Mouse (Mus musculus): ENCODE results near the gene Fam102a. TPM values are rescaled to one million over a fixed set of nuclear protein-coding genes. Genes with fewer than 3 reads are reported as not detected.
A peak's percentile ranks its signal among the peaks of the same experiment; 100 is the strongest.
"Not testable (repeated sequence)": the region's sequence is repeated elsewhere in the genome, so short reads cannot be mapped to it uniquely, and the experiment has no call there.

The Fam102a gene
- 18.4 and 19.9 TPM in 2 replicates for polyA plus RNA-seq (2014; fragmentation: Nextera tagmentation; extraction: Ambion mirVana)

GRCm38 (mm10) chr2:32534733-32535471 is at the start of gene Fam102a:
Fam102a (plus strand) TSS chr2:32535332.
- H3K9me3 ChIP-seq (ENCODE audit: low read depth, low read length): no peaks in the 10 kb centered on the region
- DNase-seq: peak; percentile 99
- H3K27me3 ChIP-seq (ENCODE audit: insufficient read depth, low read length): no peaks in the 10 kb centered on the region
- peak within 1 kb of the TSS; percentile 91 for H3K4me3 ChIP-seq (ENCODE audit: low read depth, low read length)
- H3K27ac ChIP-seq (ENCODE audit: low read depth): peak within 1 kb of the TSS; percentile 99
- peak within 1 kb of the TSS; percentile 89 for H3K9ac ChIP-seq
- ATAC-seq (ENCODE audit: insufficient read depth): peak; percentile 94
- peaks cover 28% of the 10 kb centered on the region for H3K4me1 ChIP-seq (ENCODE audit: insufficient read depth)
- H3K4me2 ChIP-seq: peak within 1 kb of the TSS; percentile 92
- H3K36me3 ChIP-seq (ENCODE audit: insufficient read depth): no peaks in the 10 kb centered on the region
- under 1% methylated on average over 67 of the region's 67 CpGs for whole genome bisulfite sequencing
- no peak for TF ChIP-seq CTCF (IDR thresholded peaks at IDR 0.05; ENCODE audit: low read depth)

GRCm38 (mm10) chr2:32485751-32486150 is 49.4 kb upstream of the Fam102a start:
- H3K4me2 ChIP-seq: no peak overlapping the region
- H3K9me3 ChIP-seq (ENCODE audit: low read depth, low read length): no peaks in the 10 kb centered on the region
- no peak overlapping the region for H3K4me3 ChIP-seq (ENCODE audit: low read depth, low read length)
- no peaks in the 10 kb centered on the region for H3K36me3 ChIP-seq (ENCODE audit: insufficient read depth)
- H3K4me1 ChIP-seq (ENCODE audit: insufficient read depth): no peaks in the 10 kb centered on the region
- 65% methylated on average over 4 of the region's 4 CpGs for WGBS
- no peak overlapping the region for H3K27ac ChIP-seq (ENCODE audit: low read depth)
- no peak overlapping the region for H3K9ac ChIP-seq
- TF ChIP-seq CTCF (IDR thresholded peaks at IDR 0.05; ENCODE audit: low read depth): no peak
- ATAC-seq (ENCODE audit: insufficient read depth) (no peak), DNase-seq (no peak)
- no peaks in the 10 kb centered on the region for H3K27me3 ChIP-seq (ENCODE audit: insufficient read depth, low read length)

- TF ChIP-seq CTCF (IDR thresholded peaks at IDR 0.05; ENCODE audit: low read depth): no peak
- Histone ChIP-seq H3K4me2 (no peak overlapping the region), H3K9ac (no peak overlapping the region), H3K9me3 (ENCODE audit: low read depth, low read length) (no peaks in the 10 kb centered on the region), H3K4me1 (ENCODE audit: insufficient read depth) (no peaks in the 10 kb centered on the region), H3K27me3 (ENCODE audit: insufficient read depth, low read length) (no peaks in the 10 kb centered on the region), H3K36me3 (ENCODE audit: insufficient read depth) (no peaks in the 10 kb centered on the region), H3K27ac (ENCODE audit: low read depth) (no peak overlapping the region), H3K4me3 (ENCODE audit: low read depth, low read length) (no peak overlapping the region)
- WGBS: 83% methylated on average over 9 of the region's 9 CpGs
- ATAC-seq (ENCODE audit: insufficient read depth) (no peak), DNase-seq (no peak)
Observed at GRCm38 (mm10) chr2:32486155-32486554, 49.0 kb upstream of the Fam102a start.

GRCm38 (mm10) chr2:32487124-32487623 is 48.0 kb upstream of the Fam102a start:
- H3K4me3 ChIP-seq (ENCODE audit: low read depth, low read length): no peak overlapping the region
- no peaks in the 10 kb centered on the region for H3K4me1 ChIP-seq (ENCODE audit: insufficient read depth)
- H3K27me3 ChIP-seq (ENCODE audit: insufficient read depth, low read length): no peaks in the 10 kb centered on the region
- no peak overlapping the region for H3K4me2 ChIP-seq
- H3K9me3 ChIP-seq (ENCODE audit: low read depth, low read length): no peaks in the 10 kb centered on the region
- no peaks in the 10 kb centered on the region for H3K36me3 ChIP-seq (ENCODE audit: insufficient read depth)
- 3% methylated on average over 6 of the region's 6 CpGs for WGBS
- no peak overlapping the region for H3K9ac ChIP-seq
- ATAC-seq (ENCODE audit: insufficient read depth) (peak; percentile 27; the same call in 1 of the 2 replicates), DNase-seq (peak; percentile 97)
- TF ChIP-seq CTCF (IDR thresholded peaks at IDR 0.05; ENCODE audit: low read depth): peak; percentile 89
- no peak overlapping the region for H3K27ac ChIP-seq (ENCODE audit: low read depth)

GRCm38 (mm10) chr2:32488679-32489078 is 46.5 kb upstream of the Fam102a start:
- ATAC-seq (ENCODE audit: insufficient read depth): peak; percentile 50; the same call in 1 of the 2 replicates
- peak; percentile 93 for TF ChIP-seq CTCF (IDR thresholded peaks at IDR 0.05; ENCODE audit: low read depth)
- H3K4me3 ChIP-seq (ENCODE audit: low read depth, low read length): no peak overlapping the region
- no peak overlapping the region for H3K4me2 ChIP-seq
- 1% methylated on average over 5 of the region's 5 CpGs for WGBS
- no peaks in the 10 kb centered on the region for H3K9me3 ChIP-seq (ENCODE audit: low read depth, low read length)
- H3K27ac ChIP-seq (ENCODE audit: low read depth): no peak overlapping the region
- peak; percentile 96 for DNase-seq
- H3K27me3 ChIP-seq (ENCODE audit: insufficient read depth, low read length): no peaks in the 10 kb centered on the region
- no peaks in the 10 kb centered on the region for H3K4me1 ChIP-seq (ENCODE audit: insufficient read depth)
- H3K9ac ChIP-seq: no peak overlapping the region
- H3K36me3 ChIP-seq (ENCODE audit: insufficient read depth): no peaks in the 10 kb centered on the region

GRCm38 (mm10) chr2:32490730-32491129 is 44.4 kb upstream of the Fam102a start:
- H3K9ac ChIP-seq; H3K36me3 ChIP-seq (ENCODE audit: insufficient read depth); DNase-seq; H3K4me2 ChIP-seq; H3K4me1 ChIP-seq (ENCODE audit: insufficient read depth); H3K4me3 ChIP-seq (ENCODE audit: low read depth, low read length); H3K27me3 ChIP-seq (ENCODE audit: insufficient read depth, low read length); ATAC-seq (ENCODE audit: insufficient read depth); H3K27ac ChIP-seq (ENCODE audit: low read depth); H3K9me3 ChIP-seq (ENCODE audit: low read depth, low read length): not testable (repeated sequence)

GRCm38 (mm10) chr2:32492661-32493060 is 42.5 kb upstream of the Fam102a start:
- no peak overlapping the region for H3K4me2 ChIP-seq
- no peak overlapping the region for H3K27ac ChIP-seq (ENCODE audit: low read depth)
- no peak overlapping the region for H3K9ac ChIP-seq
- no peaks in the 10 kb centered on the region for H3K27me3 ChIP-seq (ENCODE audit: insufficient read depth, low read length)
- H3K36me3 ChIP-seq (ENCODE audit: insufficient read depth): no peaks in the 10 kb centered on the region
- no peak for ATAC-seq (ENCODE audit: insufficient read depth)
- no peak for DNase-seq
- no peaks in the 10 kb centered on the region for H3K9me3 ChIP-seq (ENCODE audit: low read depth, low read length)
- TF ChIP-seq CTCF (IDR thresholded peaks at IDR 0.05; ENCODE audit: low read depth): no peak
- WGBS: 53% methylated on average over 2 of the region's 2 CpGs
- no peak overlapping the region for H3K4me3 ChIP-seq (ENCODE audit: low read depth, low read length)
- H3K4me1 ChIP-seq (ENCODE audit: insufficient read depth): no peaks in the 10 kb centered on the region
